Mouse (Mus musculus) Muller cell, postnatal 12 days (primary cell): Measurements from ENCODE around the gene Rassf10.

ENCODE experiments used
- DNase-seq: peaks from one replicate; pipeline ENCODE4 v3.0.0-alpha.2; 2015; ENCODE audit errors: inconsistent ontology term

Rassf10 gene

DNA sequence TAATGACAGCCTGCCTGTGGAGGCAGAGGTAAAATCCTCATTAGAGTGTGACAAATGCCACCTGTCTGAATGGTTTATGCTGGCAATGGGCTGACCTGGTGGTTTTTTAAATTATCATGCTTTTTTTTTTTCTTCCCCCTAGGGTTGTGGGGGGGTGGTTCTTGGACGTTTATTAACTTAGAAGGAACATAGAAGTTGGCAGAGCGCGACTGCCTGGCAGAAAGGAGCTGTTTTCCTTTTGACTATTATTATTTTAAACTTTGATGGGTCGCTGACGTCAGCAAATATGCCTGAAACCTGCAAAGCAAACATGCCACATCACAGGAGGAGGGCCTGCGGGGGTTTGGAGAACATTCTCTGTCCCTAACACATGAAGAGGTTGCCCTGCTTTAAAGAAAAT lies 3.9 kb downstream of the Rassf10 start:
- DNase-seq = no peak

DNA sequence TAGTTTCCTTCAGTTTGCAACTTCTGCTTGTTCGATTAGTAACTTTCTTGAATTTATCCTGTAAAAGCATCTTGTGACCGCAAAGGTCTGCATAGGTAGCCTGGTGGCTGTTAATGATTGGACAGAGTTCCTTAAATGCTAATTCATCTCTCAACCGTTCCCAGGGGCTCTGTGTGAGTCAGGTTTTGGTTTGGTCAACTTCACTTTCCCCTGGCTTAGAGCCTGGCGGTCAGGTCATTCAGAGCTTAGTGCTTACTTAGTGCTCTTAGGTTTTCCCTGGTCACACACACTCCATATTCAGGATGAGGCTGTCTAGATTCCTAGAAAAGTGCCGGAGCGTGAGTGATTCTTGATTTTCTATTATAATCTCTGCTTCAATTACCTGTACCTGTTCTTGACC lies 12.6 kb downstream of the Rassf10 start:
- no peak for DNase-seq

DNA sequence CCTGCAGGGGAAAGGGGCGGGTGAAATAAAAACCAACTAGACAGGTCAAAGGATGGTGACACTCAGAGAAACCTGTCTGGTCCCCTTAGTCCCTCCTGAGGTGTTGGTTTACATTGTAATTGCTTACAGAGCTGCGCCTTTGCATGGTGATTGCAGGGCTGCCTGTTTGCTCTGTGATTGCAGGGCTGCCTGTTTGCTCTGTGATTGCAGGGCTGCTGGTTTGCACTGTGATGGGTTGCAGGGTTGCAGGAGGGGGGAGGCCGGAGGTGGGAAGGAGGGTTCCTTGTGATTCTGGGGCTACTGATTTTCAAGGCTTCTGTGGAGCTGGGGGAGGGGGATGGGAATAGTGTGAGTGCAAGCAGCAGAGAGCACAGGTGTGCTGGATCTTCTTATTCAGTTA lies 13.0 kb downstream of the Rassf10 start:
- DNase-seq = no peak

DNA sequence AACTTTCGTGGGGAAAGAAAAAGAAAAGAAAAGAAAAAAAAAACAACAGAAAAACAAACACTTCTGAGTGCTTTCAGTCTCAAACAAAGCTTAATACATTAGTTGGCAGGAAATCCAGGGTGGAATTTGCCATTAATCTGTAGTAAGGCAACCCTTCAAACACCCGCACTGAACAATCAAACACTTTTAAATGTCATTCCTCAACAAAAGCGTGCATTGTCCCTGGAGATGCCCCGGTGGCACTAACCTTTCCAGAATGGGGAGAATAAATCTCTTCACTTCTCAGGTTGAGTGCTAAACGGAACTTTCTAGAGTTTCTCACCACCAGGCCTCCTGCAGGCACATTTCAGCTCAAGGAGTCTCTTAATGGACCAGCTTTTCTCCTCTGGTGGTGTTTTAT lies 29.6 kb downstream of the Rassf10 start:
- no peak for DNase-seq

DNA sequence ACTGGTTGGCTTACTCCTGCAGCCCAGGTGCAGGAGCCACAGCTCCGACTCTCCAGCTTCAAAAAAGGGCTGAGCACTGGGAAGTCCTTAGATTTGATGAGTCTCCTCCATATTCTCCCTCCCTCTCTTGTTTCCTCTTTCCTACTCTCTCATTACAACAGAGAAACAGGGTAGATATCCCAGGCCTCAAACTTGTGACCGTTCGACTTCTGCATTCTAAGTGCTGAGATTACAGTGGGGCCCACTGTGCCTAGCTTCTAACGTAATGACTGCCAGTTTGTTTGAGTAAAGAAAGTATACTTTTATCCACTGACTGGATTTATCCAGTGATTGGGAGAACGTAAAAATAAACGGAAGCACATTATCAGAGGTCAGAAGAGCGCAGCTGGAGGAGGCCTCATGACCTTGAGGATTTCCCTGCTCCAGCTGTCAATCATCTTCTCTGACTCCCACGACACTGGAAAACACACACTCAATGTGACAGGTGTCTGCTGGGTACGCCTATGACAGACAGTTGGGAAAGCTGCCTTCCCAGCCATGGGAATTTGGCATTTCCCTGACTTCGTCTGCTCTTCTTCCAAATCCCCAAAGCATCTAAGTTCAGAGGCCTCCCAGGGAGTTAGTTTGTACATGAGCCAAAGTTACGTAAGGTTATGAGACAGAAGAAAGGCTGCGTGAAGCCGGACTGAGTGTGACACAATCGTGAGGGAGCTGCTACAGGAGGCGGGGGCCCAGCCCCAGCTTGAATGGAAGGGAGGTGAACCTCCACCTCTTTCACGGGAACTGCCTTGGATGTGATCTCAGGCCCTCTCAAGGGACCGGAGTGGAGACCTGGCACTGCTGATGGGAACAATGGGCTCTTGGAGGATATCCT lies 31.2 kb downstream of the Rassf10 start:
- no peak for DNase-seq

DNA sequence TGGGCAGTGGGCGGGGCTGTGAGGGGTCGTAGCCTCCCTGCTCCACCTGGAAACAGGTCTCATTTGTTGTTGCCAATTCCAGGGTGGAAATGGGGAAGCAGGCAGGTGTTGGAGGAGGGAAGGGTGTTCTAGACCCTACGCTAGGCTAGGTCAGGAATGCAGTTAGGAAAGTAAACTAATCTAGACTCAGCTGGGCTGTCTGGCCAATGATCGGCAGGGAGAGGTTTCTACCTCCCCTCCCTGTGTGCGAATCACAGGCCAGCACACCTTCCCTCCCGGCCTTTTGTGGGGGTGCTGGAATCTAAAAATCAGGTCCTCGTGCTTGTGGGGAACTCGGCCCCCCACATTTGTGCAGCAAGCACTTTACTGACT lies 31.8 kb downstream of the Rassf10 start:
- no peak for DNase-seq

DNA sequence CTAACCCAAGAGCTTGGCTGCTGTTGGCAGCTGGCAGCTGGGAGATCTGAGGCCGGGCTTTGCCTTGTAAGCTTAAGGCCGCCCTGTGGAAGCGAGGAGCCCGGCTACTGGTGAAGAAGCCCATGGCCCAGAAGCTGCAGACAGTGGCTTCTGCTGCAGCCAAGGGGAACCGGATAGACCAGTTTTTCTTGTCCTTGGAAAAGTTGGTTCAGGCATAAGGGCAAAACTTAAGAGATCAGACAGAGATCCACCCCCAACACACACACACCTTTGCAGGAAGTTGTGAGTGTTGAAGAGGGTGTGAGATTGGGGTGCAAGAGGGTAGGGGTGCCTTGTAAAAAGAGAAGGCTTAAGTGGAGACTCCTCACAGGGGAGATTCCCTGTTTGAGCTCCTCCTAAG lies 39.2 kb downstream of the Rassf10 start:
- no peak for DNase-seq

DNA sequence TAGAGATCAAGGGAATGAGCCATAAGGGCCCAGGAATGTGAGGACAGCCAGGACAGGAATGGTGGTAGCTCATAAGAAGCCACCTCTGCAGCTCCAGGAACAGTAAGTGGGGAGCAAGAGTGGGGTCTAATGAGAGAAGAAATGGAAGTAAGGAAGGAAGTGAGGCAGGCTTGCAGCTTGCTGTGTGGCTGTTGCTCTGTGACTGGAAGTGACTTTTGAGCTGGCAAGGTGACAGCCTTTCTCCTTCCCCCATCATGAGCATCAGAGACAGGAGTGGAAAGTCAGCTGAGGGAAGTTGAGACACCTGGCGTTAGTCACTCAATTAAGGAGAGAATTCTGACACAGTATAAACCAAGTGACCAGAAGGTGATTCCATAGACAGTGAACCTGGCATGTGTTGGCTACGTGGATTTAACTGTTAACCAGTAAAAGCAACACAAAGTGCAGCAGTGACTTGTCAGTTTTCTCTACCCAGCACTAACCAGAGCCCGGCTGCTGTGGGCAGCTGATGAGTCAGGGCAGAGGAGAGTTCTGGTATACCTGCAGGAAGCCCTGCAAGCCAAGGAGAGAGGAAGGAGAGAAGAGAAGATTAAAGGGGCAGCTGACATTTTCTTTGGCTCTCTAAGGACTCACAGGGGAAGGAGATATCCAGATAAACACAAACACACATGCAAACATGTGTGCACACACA lies 49.9 kb downstream of the Rassf10 start:
- no peak for DNase-seq

DNA sequence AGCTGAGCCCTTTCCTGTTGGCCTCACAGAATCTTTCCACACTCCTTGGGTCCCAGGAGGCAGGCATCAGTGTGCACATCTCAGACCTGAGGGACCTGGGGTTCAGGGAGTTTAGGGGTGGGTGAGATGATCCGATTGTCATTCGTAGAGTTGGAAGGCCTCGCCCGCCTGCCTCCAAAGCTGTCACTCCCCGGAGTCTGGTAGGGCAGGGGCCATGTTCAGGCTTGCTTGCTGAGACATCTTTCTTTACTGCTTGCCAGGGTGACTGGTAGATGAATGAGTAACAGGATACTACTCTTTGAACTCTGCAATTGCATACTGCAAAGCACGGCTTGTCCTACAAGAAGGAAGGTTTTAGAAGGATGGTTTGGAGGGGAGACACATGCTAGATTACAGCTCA lies 52.0 kb downstream of the Rassf10 start:
- DNase-seq = no peak
